Mouse (Mus musculus): ENCODE results near the gene Igf2r.

- TF ChIP-seq CTCF (IDR thresholded peaks at IDR 0.05; ENCODE audit: borderline replicate concordance, control insufficient read depth, extremely low read depth, insufficient read depth, low read length, poor library complexity) (no peak), POLR2A (IDR thresholded peaks at IDR 0.05; ENCODE audit: control insufficient read depth, extremely low read depth, insufficient read depth, low read length, poor library complexity) (no peak)
These were observed 105.3 kb downstream of the Igf2r start for GRCm38 (mm10) chr17:12664156-12664555.
